Mouse (Mus musculus): ENCODE results near the gene Aldh1a7. TPM values are rescaled to one million over a fixed set of nuclear protein-coding genes. Genes with fewer than 3 reads are reported as not detected.
"Not testable (repeated sequence)": the region's sequence is repeated elsewhere in the genome, so short reads cannot be mapped to it uniquely, and the experiment has no call there.

Gene Aldh1a7
- polyA plus RNA-seq, 1 experiment from 2014 or later, result 0.42 TPM

- ATAC-seq (ENCODE audit: insufficient number of reproducible peaks, low FRiP score), result no peak
- 85% methylated on average over 4 of the region's 4 CpGs for WGBS
Measured at GRCm38 (mm10) chr19:20714543-20714942, 12.8 kb downstream of the Aldh1a7 start.

GRCm38 (mm10) chr19:20707159-20707558 lies 20.2 kb downstream of the Aldh1a7 start:
- Histone ChIP-seq H3K36me3 (no peaks in the 10 kb centered on the region), H3K4me1 (replicated peaks) (no peaks in the 10 kb centered on the region), H3K4me2 (no peak overlapping the region), H3K4me3 (no peak overlapping the region), H3K27ac (ENCODE audit: poor library complexity, severe bottlenecking) (no peak overlapping the region), H3K9me3 (replicated peaks) (no peaks in the 10 kb centered on the region), H3K27me3 (replicated peaks) (no peaks in the 10 kb centered on the region), H3K9ac (no peak overlapping the region)
- no peak for ATAC-seq (ENCODE audit: insufficient number of reproducible peaks, low FRiP score)

More at GRCm38 (mm10) chr19:20714543-20714942, 12.8 kb downstream of the Aldh1a7 start:
- H3K4me1 ChIP-seq (replicated peaks), result no peaks in the 10 kb centered on the region
- no peaks in the 10 kb centered on the region for H3K9me3 ChIP-seq (replicated peaks)
- H3K27ac ChIP-seq (ENCODE audit: poor library complexity, severe bottlenecking), result no peak overlapping the region
- no peaks in the 10 kb centered on the region for H3K36me3 ChIP-seq
- H3K27me3 ChIP-seq (replicated peaks), result no peaks in the 10 kb centered on the region
- H3K4me2 ChIP-seq, result no peak overlapping the region
- no peak overlapping the region for H3K9ac ChIP-seq
- no peak overlapping the region for H3K4me3 ChIP-seq

DNA sequence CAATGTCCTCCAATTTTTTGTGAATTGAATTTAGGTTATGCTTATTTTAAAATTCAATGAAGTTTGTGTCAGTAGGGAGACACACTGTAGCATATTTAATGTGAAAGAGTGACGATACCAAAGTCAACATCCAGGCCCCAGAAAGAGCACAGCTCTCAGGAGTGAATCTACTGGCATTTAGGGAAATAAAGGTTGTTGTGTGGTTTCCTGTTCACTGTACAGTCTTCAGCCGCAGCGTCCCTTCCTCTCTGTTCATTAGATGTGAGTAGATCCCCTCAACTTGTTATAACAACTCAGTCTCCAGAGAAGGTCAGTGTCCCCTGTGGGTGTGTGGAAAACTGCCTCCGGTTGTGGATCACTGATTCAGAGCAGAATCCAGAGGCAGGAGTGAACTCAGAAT lies 20.6 kb downstream of the Aldh1a7 start:
- no peak overlapping the region for H3K27ac ChIP-seq (ENCODE audit: poor library complexity, severe bottlenecking)
- 75% methylated on average over 4 of the region's 4 CpGs for WGBS
- no peak for ATAC-seq (ENCODE audit: insufficient number of reproducible peaks, low FRiP score)
- H3K9ac ChIP-seq, result no peak overlapping the region
- H3K9me3 ChIP-seq (replicated peaks), result no peaks in the 10 kb centered on the region
- no peak overlapping the region for H3K4me2 ChIP-seq
- H3K27me3 ChIP-seq (replicated peaks), result no peaks in the 10 kb centered on the region
- no peaks in the 10 kb centered on the region for H3K4me1 ChIP-seq (replicated peaks)
- H3K36me3 ChIP-seq, result no peaks in the 10 kb centered on the region
- H3K4me3 ChIP-seq, result no peak overlapping the region

DNA sequence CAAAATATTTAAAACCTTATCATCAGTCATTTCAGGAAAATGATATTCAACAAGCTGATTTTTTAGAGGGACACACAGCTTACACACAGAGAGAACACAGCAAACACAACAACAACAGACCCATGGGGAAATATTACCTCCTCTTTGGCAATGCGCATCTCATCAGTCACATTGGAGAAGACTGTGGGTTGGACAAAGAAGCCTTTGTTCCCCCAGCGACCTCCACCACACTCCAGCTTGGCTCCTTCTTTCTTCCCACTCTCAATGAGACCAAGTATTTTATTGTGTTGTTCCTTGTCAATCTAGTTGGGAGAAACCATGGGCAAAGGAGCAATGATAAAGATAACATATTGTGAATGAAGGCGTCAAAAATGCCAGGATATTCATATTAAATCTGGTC lies 25.3 kb downstream of the Aldh1a7 start:
- Histone ChIP-seq H3K4me2 (no peak overlapping the region), H3K4me3 (no peak overlapping the region), H3K9me3 (replicated peaks) (no peaks in the 10 kb centered on the region), H3K4me1 (replicated peaks) (no peaks in the 10 kb centered on the region), H3K27ac (ENCODE audit: poor library complexity, severe bottlenecking) (no peak overlapping the region), H3K27me3 (replicated peaks) (no peaks in the 10 kb centered on the region), H3K36me3 (no peaks in the 10 kb centered on the region), H3K9ac (no peak overlapping the region)
- 57% methylated on average over 3 of the region's 3 CpGs for WGBS
- no peak for ATAC-seq (ENCODE audit: insufficient number of reproducible peaks, low FRiP score)

DNA sequence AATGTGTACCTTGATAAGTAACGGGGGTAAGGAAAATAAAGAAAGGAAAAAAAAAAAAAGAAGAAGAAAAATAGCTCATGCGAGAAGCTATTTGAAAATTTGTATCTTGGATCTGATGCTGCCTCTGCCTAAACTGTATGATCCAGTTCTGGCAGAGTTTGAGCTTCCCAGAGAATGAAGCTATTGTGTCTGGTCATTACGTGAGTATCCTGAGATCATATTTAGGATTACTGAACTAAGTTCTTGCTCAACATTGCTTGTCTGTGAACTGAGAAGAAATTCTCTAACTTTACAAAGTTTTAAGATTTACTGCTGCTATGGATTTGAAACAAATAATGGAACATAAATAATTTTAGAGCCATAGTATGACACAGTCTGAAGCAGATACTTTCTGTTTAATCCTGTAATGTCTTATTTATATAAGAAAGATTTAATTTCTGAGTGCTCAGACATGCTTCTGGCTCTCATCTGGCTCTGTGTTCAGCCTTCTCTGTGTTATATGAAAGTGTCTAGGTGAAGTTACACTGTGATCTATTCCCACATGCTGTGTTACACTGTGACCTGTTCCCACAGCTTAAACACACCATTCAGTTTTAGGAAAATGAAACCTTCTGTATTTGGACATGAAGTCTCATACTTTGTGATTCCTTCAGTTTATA lies 49.5 kb downstream of the Aldh1a7 start:
- WGBS, result 76% methylated on average over 3 of the region's 3 CpGs
- no peak for ATAC-seq (ENCODE audit: insufficient number of reproducible peaks, low FRiP score)

GRCm38 (mm10) chr19:20654141-20654873 lies 73.1 kb downstream of the Aldh1a7 start:
- H3K4me3 ChIP-seq, result no peak overlapping the region
- no peaks in the 10 kb centered on the region for H3K27me3 ChIP-seq (replicated peaks)
- H3K36me3 ChIP-seq, result no peaks in the 10 kb centered on the region
- H3K9me3 ChIP-seq (replicated peaks), result no peaks in the 10 kb centered on the region
- 70% methylated on average over 3 of the region's 3 CpGs for whole genome bisulfite sequencing
- no peak for ATAC-seq (ENCODE audit: insufficient number of reproducible peaks, low FRiP score)
- H3K4me1 ChIP-seq (replicated peaks), result no peaks in the 10 kb centered on the region
- no peak overlapping the region for H3K27ac ChIP-seq (ENCODE audit: poor library complexity, severe bottlenecking)
- no peak overlapping the region for H3K4me2 ChIP-seq
- H3K9ac ChIP-seq, result no peak overlapping the region

More for the DNA sequence above, 49.5 kb downstream of the Aldh1a7 start:
- H3K4me2 ChIP-seq, result no peak overlapping the region
- no peaks in the 10 kb centered on the region for H3K27me3 ChIP-seq (replicated peaks)
- no peaks in the 10 kb centered on the region for H3K9me3 ChIP-seq (replicated peaks)
- no peak overlapping the region for H3K4me3 ChIP-seq
- H3K9ac ChIP-seq, result no peak overlapping the region
- no peak overlapping the region for H3K27ac ChIP-seq (ENCODE audit: poor library complexity, severe bottlenecking)
- H3K36me3 ChIP-seq, result no peaks in the 10 kb centered on the region
- no peaks in the 10 kb centered on the region for H3K4me1 ChIP-seq (replicated peaks)

DNA sequence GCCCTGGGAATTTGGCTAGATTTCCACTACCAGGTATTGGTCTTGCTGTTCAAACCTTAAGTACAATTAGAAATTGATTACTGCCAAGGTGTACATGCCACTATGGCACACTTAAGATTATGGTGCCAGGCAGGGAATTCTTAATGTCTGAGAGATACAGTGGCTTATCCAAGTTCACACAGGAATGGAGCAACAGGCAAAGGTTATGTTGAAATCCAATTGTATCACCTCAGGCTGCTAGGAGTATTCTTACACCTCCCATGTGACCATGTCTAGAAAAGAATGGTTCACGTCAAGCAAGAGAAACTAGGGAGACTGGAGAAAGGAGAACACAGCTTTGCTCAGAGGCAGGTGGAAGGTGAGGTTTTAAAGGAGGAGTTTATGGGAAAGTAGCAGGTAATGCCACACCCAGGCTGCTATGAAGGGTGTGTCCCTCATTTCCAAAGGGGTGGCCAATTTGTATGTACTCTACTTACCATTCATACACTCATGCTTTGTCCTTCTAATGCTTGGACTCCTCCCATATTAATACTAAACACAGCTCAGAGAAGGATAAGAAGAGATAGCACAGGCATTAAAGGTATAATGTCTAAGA lies 74.2 kb downstream of the Aldh1a7 start:
- no peak overlapping the region for H3K4me3 ChIP-seq
- no peaks in the 10 kb centered on the region for H3K36me3 ChIP-seq
- no peak overlapping the region for H3K9ac ChIP-seq
- ATAC-seq (ENCODE audit: insufficient number of reproducible peaks, low FRiP score), result no peak
- H3K4me2 ChIP-seq, result no peak overlapping the region
- H3K4me1 ChIP-seq (replicated peaks), result no peaks in the 10 kb centered on the region
- no peaks in the 10 kb centered on the region for H3K27me3 ChIP-seq (replicated peaks)
- no peak overlapping the region for H3K27ac ChIP-seq (ENCODE audit: poor library complexity, severe bottlenecking)
- no peaks in the 10 kb centered on the region for H3K9me3 ChIP-seq (replicated peaks)
- WGBS, result 74% methylated on average over 1 of the region's 1 CpGs

GRCm38 (mm10) chr19:20650008-20650407 lies 77.4 kb downstream of the Aldh1a7 start:
- 51% methylated on average over 2 of the region's 2 CpGs for WGBS

GRCm38 (mm10) chr19:20647496-20647895 lies 79.9 kb downstream of the Aldh1a7 start:
- not testable (repeated sequence) for H3K4me1 ChIP-seq (replicated peaks)

More at GRCm38 (mm10) chr19:20650008-20650407, 77.4 kb downstream of the Aldh1a7 start:
- Histone ChIP-seq H3K27ac (ENCODE audit: poor library complexity, severe bottlenecking) (no peak overlapping the region), H3K9me3 (replicated peaks) (no peaks in the 10 kb centered on the region), H3K4me3 (no peak overlapping the region), H3K4me2 (no peak overlapping the region), H3K27me3 (replicated peaks) (no peaks in the 10 kb centered on the region), H3K36me3 (no peaks in the 10 kb centered on the region), H3K9ac (no peak overlapping the region), H3K4me1 (replicated peaks) (no peaks in the 10 kb centered on the region)
- no peak for ATAC-seq (ENCODE audit: insufficient number of reproducible peaks, low FRiP score)

DNA sequence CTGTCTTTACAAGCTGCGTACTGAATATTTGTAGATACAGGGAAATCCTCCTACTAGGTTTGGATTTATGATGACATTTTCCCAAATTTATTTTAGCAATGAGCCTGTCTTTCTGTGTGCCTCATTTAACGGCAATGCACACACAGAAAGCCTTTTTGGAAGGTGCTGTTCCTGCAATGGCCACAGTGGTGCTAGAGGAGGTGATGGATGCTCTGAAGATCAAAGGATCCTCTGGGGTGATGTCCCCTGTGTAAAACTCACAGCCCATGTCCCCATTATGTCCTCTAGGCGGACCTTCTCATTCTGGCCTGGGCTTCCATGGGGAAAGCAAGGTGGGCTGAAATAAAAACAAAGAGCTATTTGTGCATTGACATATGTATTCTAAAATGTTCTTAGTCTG lies 83.0 kb downstream of the Aldh1a7 start:
- Histone ChIP-seq H3K4me2 (no peak overlapping the region), H3K36me3 (no peaks in the 10 kb centered on the region), H3K4me3 (no peak overlapping the region), H3K9ac (no peak overlapping the region), H3K4me1 (replicated peaks) (no peaks in the 10 kb centered on the region), H3K27me3 (replicated peaks) (no peaks in the 10 kb centered on the region), H3K9me3 (replicated peaks) (no peaks in the 10 kb centered on the region), H3K27ac (ENCODE audit: poor library complexity, severe bottlenecking) (no peak overlapping the region)
- 64% methylated on average over 3 of the region's 3 CpGs for WGBS
- ATAC-seq (ENCODE audit: insufficient number of reproducible peaks, low FRiP score), result no peak

More at GRCm38 (mm10) chr19:20647496-20647895, 79.9 kb downstream of the Aldh1a7 start:
- not testable (repeated sequence) for ATAC-seq (ENCODE audit: insufficient number of reproducible peaks, low FRiP score); H3K4me3 ChIP-seq; H3K9me3 ChIP-seq (replicated peaks); H3K4me2 ChIP-seq; H3K27me3 ChIP-seq (replicated peaks); H3K36me3 ChIP-seq; H3K9ac ChIP-seq; H3K27ac ChIP-seq (ENCODE audit: poor library complexity, severe bottlenecking)
